ENCODE assay signal across 9 mouse cellular contexts in genomic region chr1:24249105-24249664, GRCm38 (mm10).
DNase-seq lines count a peak whose midpoint lies in the region; ATAC-seq and TF ChIP-seq lines count a peak whose summit lies in the region.
"Had no signal": no experiment of that assay in that cellular context is flagged by ENCODE, and none has a peak within 500 bp of the region (broad histone marks: within the 10 kb centered on the region; RNA-seq: fewer than 3 reads in every experiment).

No protein-coding gene starts in this region.

- H3K4me3 ChIP-seq in heart, postnatal 0 days (ENCODE audit: low read depth, low read length), result no peak overlapping the region
- no peak overlapping the region for H3K4me3 ChIP-seq in C2C12 (ENCODE audit: insufficient read depth, poor library complexity, severe bottlenecking)
- no peak overlapping the region for H3K4me3 ChIP-seq in left cerebral cortex, adult 2 months
- no peak overlapping the region for H3K4me3 ChIP-seq in neural tube, embryonic 15.5 days (replicated peaks)
- no peak overlapping the region for H3K4me3 ChIP-seq in thymus, adult 2 months (ENCODE audit: control insufficient read depth, insufficient read depth, low read length)
- H3K4me3 ChIP-seq: liver, embryonic 15.5 days had no signal

- DNase-seq in heart, postnatal 0 days (ENCODE audit: low spot score), result peak; percentile 67
- DNase-seq in heart, adult 9 months (ENCODE audit: low spot score in 2 of 2), result no peak
- peak; percentile 14 for DNase-seq in c-Kit-positive CD71-negative TER-119-negative erythroid progenitor cells, embryonic 14.5 days (ENCODE audit: low read depth)
- DNase-seq in left cerebral cortex, adult 2 months (ENCODE audit: extremely low spot score in 1 of 2, low spot score in 2 of 2), result peak in 1 of 2 experiments; percentile 26
- no peak for DNase-seq in thymus, adult 2 months

- intact Hi-C loops in left cerebral cortex, adult 2 months (cut with DNase I), result loop anchor here (1.0 to 10.0 kb wide), 3 partner anchors 112 to 422 kb away; no protein-coding TSS in a partner anchor

- H3K79me3 ChIP-seq in C2C12 (ENCODE audit: low read depth), result no peaks in the 10 kb centered on the region

- TF ChIP-seq POLR2A in thymus, adult 2 months (IDR thresholded peaks at IDR 0.05; ENCODE audit: control insufficient read depth, extremely low read depth, insufficient read depth, low read length, poor library complexity), result no peak

- H3K4me2 ChIP-seq in heart, postnatal 0 days (ENCODE audit: low read depth, low read length), result no peak overlapping the region
- H3K4me2 ChIP-seq in neural tube, embryonic 15.5 days, result no peak overlapping the region
- H3K4me2 ChIP-seq: liver, embryonic 15.5 days had no signal

- peak; percentile 92 for TF ChIP-seq CTCF in heart, postnatal 0 days (IDR thresholded peaks at IDR 0.05; ENCODE audit: low read depth)
- peak; percentile 21 for TF ChIP-seq CTCF in C2C12 (IDR thresholded peaks at IDR 0.05; ENCODE audit: control insufficient read depth, insufficient read depth, insufficient read length)
- peak; percentile 92 for TF ChIP-seq CTCF in left cerebral cortex, adult 2 months (IDR thresholded peaks at IDR 0.05)
- TF ChIP-seq CTCF in thymus, adult 2 months (IDR thresholded peaks at IDR 0.05; ENCODE audit: borderline replicate concordance, control insufficient read depth, extremely low read depth, insufficient read depth, low read length, poor library complexity), result no peak

- no peak overlapping the region for H3K9ac ChIP-seq in heart, postnatal 0 days (replicated peaks; ENCODE audit: low read depth, low read length)
- H3K9ac ChIP-seq in neural tube, embryonic 15.5 days (replicated peaks), result no peak overlapping the region; the same call in 1 of the 2 replicates
- H3K9ac ChIP-seq: liver, embryonic 15.5 days had no signal

- H3K36me3 ChIP-seq in heart, postnatal 0 days (replicated peaks; ENCODE audit: control insufficient read depth, insufficient read depth, low read length), result no peaks in the 10 kb centered on the region
- no peaks in the 10 kb centered on the region for H3K36me3 ChIP-seq in C2C12 (ENCODE audit: control insufficient read depth, insufficient read depth)
- no peaks in the 10 kb centered on the region for H3K36me3 ChIP-seq in neural tube, embryonic 15.5 days
- no peaks in the 10 kb centered on the region for H3K36me3 ChIP-seq in thymus, adult 2 months (ENCODE audit: control insufficient read depth, insufficient read depth, low read length)
- H3K36me3 ChIP-seq: liver, embryonic 15.5 days had no signal

- peak; percentile 36; the same call in 1 of the 2 replicates for ATAC-seq in heart, postnatal 0 days (ENCODE audit: insufficient read depth, low read depth)
- peak; percentile 72 for ATAC-seq in granulocyte monocyte progenitor cell, adult 5-6 weeks (replicated peaks; ENCODE audit: poor library complexity, severe bottlenecking)
- peak; percentile 91 for ATAC-seq in neural tube, embryonic 15.5 days (ENCODE audit: low FRiP score)

- no peaks in the 10 kb centered on the region for H3K9me3 ChIP-seq in heart, postnatal 0 days (replicated peaks; ENCODE audit: control insufficient read depth, low read length)
- no peaks in the 10 kb centered on the region for H3K9me3 ChIP-seq in neural tube, embryonic 15.5 days (replicated peaks)
- H3K9me3 ChIP-seq: liver, embryonic 15.5 days had no signal

- H3K79me2 ChIP-seq in C2C12 (ENCODE audit: control insufficient read depth, insufficient read depth), result no peaks in the 10 kb centered on the region

- no peak for TF ChIP-seq EP300 in heart, postnatal 0 days (IDR thresholded peaks at IDR 0.05; ENCODE audit: low read depth)

- WGBS in heart, postnatal 0 days, result 52% methylated on average over 3 of the region's 3 CpGs
- 36% methylated on average over 3 of the region's 3 CpGs for WGBS in neural tube, embryonic 15.5 days
- WGBS in thymus, adult 2 months, result 60% methylated on average over 3 of the region's 3 CpGs

- no peak overlapping the region for H3K27ac ChIP-seq in heart, postnatal 0 days (ENCODE audit: low read depth)
- no peak overlapping the region for H3K27ac ChIP-seq in left cerebral cortex, adult 2 months
- H3K27ac ChIP-seq in neural tube, embryonic 15.5 days (replicated peaks), result peak overlapping the region; percentile 62
- no peak overlapping the region for H3K27ac ChIP-seq in thymus, adult 2 months (ENCODE audit: control insufficient read depth, insufficient read depth, low read length)
- H3K27ac ChIP-seq: liver, embryonic 15.5 days had no signal

- no peak overlapping the region for H3ac ChIP-seq in C2C12 (ENCODE audit: control insufficient read depth, insufficient read length, low read depth)

- no peaks in the 10 kb centered on the region for H3K4me1 ChIP-seq in heart, postnatal 0 days (ENCODE audit: control insufficient read depth, insufficient read depth)
- H3K4me1 ChIP-seq in neural tube, embryonic 15.5 days, result peaks cover 7% of the 10 kb centered on the region
- H3K4me1 ChIP-seq in thymus, adult 2 months (replicated peaks; ENCODE audit: control insufficient read depth, insufficient read depth, low read length), result no peaks in the 10 kb centered on the region
- H3K4me1 ChIP-seq: liver, embryonic 15.5 days had no signal

- H3K27me3 ChIP-seq in heart, postnatal 0 days (ENCODE audit: control insufficient read depth, insufficient read depth, low read length), result no peaks in the 10 kb centered on the region
- H3K27me3 ChIP-seq in C2C12 (ENCODE audit: control insufficient read depth, insufficient read depth, insufficient read length), result peaks cover 3% of the 10 kb centered on the region
- H3K27me3 ChIP-seq in neural tube, embryonic 15.5 days (replicated peaks), result no peaks in the 10 kb centered on the region
- H3K27me3 ChIP-seq in thymus, adult 2 months (ENCODE audit: control insufficient read depth, insufficient read depth, low read length), result no peaks in the 10 kb centered on the region
- H3K27me3 ChIP-seq: liver, embryonic 15.5 days had no signal

TF ChIP-seq in C2C12, 6 proteins besides CTCF, POLR2A, EP300 and RAD21:
- no peak for TF ChIP-seq FOSL1 (IDR thresholded peaks at IDR 0.05; ENCODE audit: insufficient read depth, low read length, poor library complexity, severe bottlenecking)
- TF ChIP-seq USF1 (IDR thresholded peaks at IDR 0.05; ENCODE audit: low read depth), result no peak
- TF ChIP-seq MAX (IDR thresholded peaks at IDR 0.05), result no peak
- no peak for TF ChIP-seq MYOG (IDR thresholded peaks at IDR 0.05; ENCODE audit: control insufficient read depth, extremely low read depth, insufficient read length)
- no peak for TF ChIP-seq CEBPB (IDR thresholded peaks at IDR 0.05; ENCODE audit: low read depth)
- TF ChIP-seq MYOD1 (IDR thresholded peaks at IDR 0.05; ENCODE audit: control insufficient read depth, insufficient read length, low read depth), result no peak

Comparison
In these comparisons a context has a peak if more than half of its experiments do, and no peak if none do; other contexts are left out.
1. DNase-seq: peak in heart, postnatal 0 days (single experiment) and c-Kit-positive CD71-negative TER-119-negative erythroid progenitor cells, embryonic 14.5 days (single experiment); none in heart, adult 9 months (0 of 2) and thymus, adult 2 months (single experiment).
2. ATAC-seq: peak in every context shown above with its lines; median percentile 91 in neural tube, embryonic 15.5 days; 72 in granulocyte monocyte progenitor cell, adult 5-6 weeks; 36 in heart, postnatal 0 days.